Mouse (Mus musculus) limb, embryonic 11.5 days (tissue): Measurements from ENCODE around the gene Plce1. TPM values are rescaled to one million over a fixed set of nuclear protein-coding genes. Genes with fewer than 3 reads are reported as not detected.

ENCODE experiments used
- ATAC-seq: fragments of 200-750 bp; cut with Nextera tagmentation; 2 replicates; pipeline ENCODE4 v1.8.0; 2017; ENCODE audit warnings: low read depth; ENCODE audit not compliant: insufficient number of reproducible peaks, low FRiP score, low TSS enrichment
- DNase-seq: peaks from one replicate; pipeline ENCODE4 v3.0.0-alpha.2; 2015; ENCODE audit warnings: low spot score
- H3K27ac ChIP-seq: fragments of 300-500 bp; sonication (generic); replicated peaks from 2 replicates; pipeline ENCODE4 v1.5.1; 2014; ENCODE audit warnings: low read depth, mild to moderate bottlenecking, low read length
- H3K27me3 ChIP-seq: fragments of 300-500 bp; sonication (generic); 2 replicates; pipeline ENCODE4 v1.6.1; 2014; ENCODE audit warnings: mild to moderate bottlenecking, low read length, mixed read lengths; ENCODE audit not compliant: control insufficient read depth, insufficient read depth
- H3K36me3 ChIP-seq: fragments of 300-500 bp; sonication (generic); 2 replicates; pipeline ENCODE4 v1.6.1; 2014; ENCODE audit warnings: mild to moderate bottlenecking, low read length, moderate library complexity, mixed read lengths; ENCODE audit not compliant: control insufficient read depth, insufficient read depth
- H3K4me1 ChIP-seq: fragments of 300-500 bp; sonication (generic); 2 replicates; pipeline ENCODE4 v1.6.1; 2014; ENCODE audit warnings: low read length, mixed read lengths; ENCODE audit not compliant: control insufficient read depth, insufficient read depth
- H3K4me2 ChIP-seq: fragments of 300-500 bp; sonication (generic); 2 replicates; pipeline ENCODE4 v1.6.1; 2014; ENCODE audit warnings: low read depth, mild to moderate bottlenecking, moderate library complexity; ENCODE audit not compliant: severe bottlenecking
- H3K4me3 ChIP-seq: fragments of 300-500 bp; sonication (generic); 2 replicates; pipeline ENCODE4 v1.5.1; 2014; ENCODE audit warnings: low read depth, low read length
- H3K9ac ChIP-seq: fragments of 300-500 bp; sonication (generic); 2 replicates; pipeline ENCODE4 v1.6.1; 2014; ENCODE audit warnings: mild to moderate bottlenecking, low read length
- H3K9me3 ChIP-seq: fragments of 300-500 bp; sonication (generic); 2 replicates; pipeline ENCODE4 v1.6.1; 2016; ENCODE audit warnings: low read length; ENCODE audit not compliant: control insufficient read depth
- WGBS: fragments of 180-500 bp; shearing (Covaris S2); extraction: QIAGEN DNeasy Blood & Tissue Kit; methylation state at CpG from one replicate; pipeline ENCODE4 v1.1.7; 2014; 5-methylcytosine and 5-hydroxymethylcytosine counted together
- polyA plus RNA-seq: library from polyadenylated mRNA; unstranded; fragments of >200 nt; fragmentation: Nextera tagmentation; extraction: Ambion mirVana; gene quantifications from 2 replicates; pipeline ENCODE4 v1.2.1, GENCODE M21; 2014

The Plce1 gene
- polyA plus RNA-seq, 1 experiment from 2014 or later = 4.5 TPM

- 78% methylated on average over 3 of the region's 3 CpGs for WGBS
- no peak for ATAC-seq
These were observed 118.1 kb downstream of the Plce1 start for GRCm38 (mm10) chr19:38599001-38599400.

GRCm38 (mm10) chr19:38601127-38601526, 120.2 kb downstream of the Plce1 start:
- no peak for DNase-seq
- ATAC-seq = no peak
- WGBS = 80% methylated on average over 5 of the region's 5 CpGs

More at GRCm38 (mm10) chr19:38599001-38599400, 118.1 kb downstream of the Plce1 start:
- no peak overlapping the region for H3K4me3 ChIP-seq
- H3K4me1 ChIP-seq = no peaks in the 10 kb centered on the region
- no peaks in the 10 kb centered on the region for H3K36me3 ChIP-seq
- H3K9me3 ChIP-seq = no peaks in the 10 kb centered on the region
- H3K27ac ChIP-seq = no peak overlapping the region
- H3K4me2 ChIP-seq = no peak overlapping the region
- no peak overlapping the region for H3K9ac ChIP-seq
- H3K27me3 ChIP-seq = no peaks in the 10 kb centered on the region
- DNase-seq = no peak

GRCm38 (mm10) chr19:38602811-38603210, 121.9 kb downstream of the Plce1 start:
- no peaks in the 10 kb centered on the region for H3K27me3 ChIP-seq
- H3K4me2 ChIP-seq = no peak overlapping the region
- H3K9me3 ChIP-seq = no peaks in the 10 kb centered on the region
- H3K36me3 ChIP-seq = no peaks in the 10 kb centered on the region
- ATAC-seq (no peak), DNase-seq (no peak)
- no peak overlapping the region for H3K9ac ChIP-seq
- no peak overlapping the region for H3K4me3 ChIP-seq
- H3K4me1 ChIP-seq = no peaks in the 10 kb centered on the region
- 73% methylated on average over 9 of the region's 9 CpGs for WGBS
- no peak overlapping the region for H3K27ac ChIP-seq

More at GRCm38 (mm10) chr19:38601127-38601526, 120.2 kb downstream of the Plce1 start:
- no peak overlapping the region for H3K9ac ChIP-seq
- no peak overlapping the region for H3K4me2 ChIP-seq
- H3K36me3 ChIP-seq = no peaks in the 10 kb centered on the region
- H3K27ac ChIP-seq = no peak overlapping the region
- no peaks in the 10 kb centered on the region for H3K9me3 ChIP-seq
- H3K4me3 ChIP-seq = no peak overlapping the region
- H3K27me3 ChIP-seq = no peaks in the 10 kb centered on the region
- H3K4me1 ChIP-seq = no peaks in the 10 kb centered on the region

GRCm38 (mm10) chr19:38607236-38607635, 126.3 kb downstream of the Plce1 start:
- H3K4me1 ChIP-seq = no peaks in the 10 kb centered on the region
- 91% methylated on average over 5 of the region's 5 CpGs for WGBS
- DNase-seq (no peak), ATAC-seq (no peak)
- H3K36me3 ChIP-seq = no peaks in the 10 kb centered on the region
- H3K27me3 ChIP-seq = no peaks in the 10 kb centered on the region
- H3K27ac ChIP-seq = no peak overlapping the region
- no peak overlapping the region for H3K4me3 ChIP-seq
- H3K9ac ChIP-seq = no peak overlapping the region
- no peaks in the 10 kb centered on the region for H3K9me3 ChIP-seq
- H3K4me2 ChIP-seq = no peak overlapping the region

- no peaks in the 10 kb centered on the region for H3K27me3 ChIP-seq
- no peak overlapping the region for H3K4me2 ChIP-seq
- WGBS = 94% methylated on average over 8 of the region's 8 CpGs
- DNase-seq (no peak), ATAC-seq (no peak)
- no peak overlapping the region for H3K4me3 ChIP-seq
- no peaks in the 10 kb centered on the region for H3K36me3 ChIP-seq
- H3K9ac ChIP-seq = no peak overlapping the region
- no peaks in the 10 kb centered on the region for H3K4me1 ChIP-seq
- no peak overlapping the region for H3K27ac ChIP-seq
- no peaks in the 10 kb centered on the region for H3K9me3 ChIP-seq
These were observed 128.2 kb downstream of the Plce1 start for GRCm38 (mm10) chr19:38608951-38609654.

- no peak overlapping the region for H3K27ac ChIP-seq
- ATAC-seq = no peak
- H3K4me1 ChIP-seq = no peaks in the 10 kb centered on the region
- DNase-seq = no peak
- H3K4me3 ChIP-seq = no peak overlapping the region
- WGBS = 77% methylated on average over 2 of the region's 2 CpGs
- no peaks in the 10 kb centered on the region for H3K27me3 ChIP-seq
- no peak overlapping the region for H3K4me2 ChIP-seq
- H3K36me3 ChIP-seq = no peaks in the 10 kb centered on the region
- no peaks in the 10 kb centered on the region for H3K9me3 ChIP-seq
- no peak overlapping the region for H3K9ac ChIP-seq
These were observed 129.4 kb downstream of the Plce1 start for GRCm38 (mm10) chr19:38610291-38610690.

GRCm38 (mm10) chr19:38610809-38611208, 129.9 kb downstream of the Plce1 start:
- H3K9ac ChIP-seq = no peak overlapping the region
- DNase-seq (no peak), ATAC-seq (no peak)
- H3K4me3 ChIP-seq = no peak overlapping the region
- WGBS = 86% methylated on average over 8 of the region's 8 CpGs
- H3K36me3 ChIP-seq = no peaks in the 10 kb centered on the region
- H3K27ac ChIP-seq = no peak overlapping the region
- H3K4me2 ChIP-seq = no peak overlapping the region
- no peaks in the 10 kb centered on the region for H3K9me3 ChIP-seq
- no peaks in the 10 kb centered on the region for H3K4me1 ChIP-seq
- no peaks in the 10 kb centered on the region for H3K27me3 ChIP-seq

- Histone ChIP-seq H3K9me3 (no peaks in the 10 kb centered on the region), H3K9ac (no peak overlapping the region), H3K36me3 (no peaks in the 10 kb centered on the region), H3K27me3 (no peaks in the 10 kb centered on the region), H3K4me3 (no peak overlapping the region), H3K4me2 (no peak overlapping the region), H3K4me1 (no peaks in the 10 kb centered on the region), H3K27ac (no peak overlapping the region)
- no peak for ATAC-seq
- WGBS = 79% methylated on average over 11 of the region's 11 CpGs
- no peak for DNase-seq
These were observed 133.3 kb downstream of the Plce1 start for GRCm38 (mm10) chr19:38614067-38614675.
